Mouse (Mus musculus): ENCODE data around the gene Arrdc1. TPM values are rescaled to one million over a fixed set of nuclear protein-coding genes. Genes with fewer than 3 reads are reported as not detected.
A peak's percentile ranks its signal among the peaks of the same experiment; 100 is the strongest.
"Not testable (repeated sequence)": the region's sequence is repeated elsewhere in the genome, so short reads cannot be mapped to it uniquely, and the experiment has no call there.

The Arrdc1 gene
- polyA plus RNA-seq, 1 experiment: 315 TPM

GRCm38 (mm10) chr2:24962304-24963000 is 27.4 kb upstream of the Arrdc1 start, which contains the start of gene Dph7:
TSS of gene Dph7 (plus strand) at chr2:24962400.
- Histone ChIP-seq H3K27me3 (ENCODE audit: control insufficient read depth, insufficient read depth, low read length) (no peaks in the 10 kb centered on the region), H3K36me3 (ENCODE audit: control insufficient read depth, insufficient read depth, low read length) (peaks cover 28% of the 10 kb centered on the region; the same call in 1 of the 2 replicates), H3K4me3 (ENCODE audit: control insufficient read depth, insufficient read depth, low read length) (peak within 1 kb of the TSS; percentile 98), H3K4me1 (replicated peaks; ENCODE audit: control insufficient read depth, insufficient read depth, low read length) (peaks cover 6% of the 10 kb centered on the region), H3K27ac (ENCODE audit: control insufficient read depth, insufficient read depth, low read length) (no peak within 1 kb of the TSS)
- TF ChIP-seq POLR2A (IDR thresholded peaks at IDR 0.05; ENCODE audit: control insufficient read depth, extremely low read depth, insufficient read depth, low read length, poor library complexity) (peak; percentile 58), CTCF (IDR thresholded peaks at IDR 0.05; ENCODE audit: borderline replicate concordance, control insufficient read depth, extremely low read depth, insufficient read depth, low read length, poor library complexity) (peak; percentile 92)
- WGBS: 1% methylated on average over 28 of the region's 28 CpGs
- DNase-seq: peak; percentile 88

GRCm38 (mm10) chr2:24960910-24961309 is 25.9 kb upstream of the Arrdc1 start:
- Histone ChIP-seq H3K4me1 (replicated peaks; ENCODE audit: control insufficient read depth, insufficient read depth, low read length) (peaks cover 6% of the 10 kb centered on the region), H3K36me3 (ENCODE audit: control insufficient read depth, insufficient read depth, low read length) (peaks cover 19% of the 10 kb centered on the region; the same call in 1 of the 2 replicates)
- DNase-seq: no peak

GRCm38 (mm10) chr2:24952537-24953055 is 17.5 kb upstream of the Arrdc1 start:
- H3K27ac ChIP-seq (ENCODE audit: control insufficient read depth, insufficient read depth, low read length): no peak overlapping the region
- WGBS: 95% methylated on average over 4 of the region's 4 CpGs
- H3K4me3 ChIP-seq (ENCODE audit: control insufficient read depth, insufficient read depth, low read length): no peak overlapping the region
- peaks cover 6% of the 10 kb centered on the region; the same call in 1 of the 2 replicates for H3K4me1 ChIP-seq (replicated peaks; ENCODE audit: control insufficient read depth, insufficient read depth, low read length)
- peaks cover 8% of the 10 kb centered on the region for H3K36me3 ChIP-seq (ENCODE audit: control insufficient read depth, insufficient read depth, low read length)
- TF ChIP-seq CTCF (IDR thresholded peaks at IDR 0.05; ENCODE audit: borderline replicate concordance, control insufficient read depth, extremely low read depth, insufficient read depth, low read length, poor library complexity) (no peak), POLR2A (IDR thresholded peaks at IDR 0.05; ENCODE audit: control insufficient read depth, extremely low read depth, insufficient read depth, low read length, poor library complexity) (no peak)
- no peaks in the 10 kb centered on the region for H3K27me3 ChIP-seq (ENCODE audit: control insufficient read depth, insufficient read depth, low read length)
- no peak for DNase-seq

More at GRCm38 (mm10) chr2:24960910-24961309, 25.9 kb upstream of the Arrdc1 start:
- no peak for TF ChIP-seq CTCF (IDR thresholded peaks at IDR 0.05; ENCODE audit: borderline replicate concordance, control insufficient read depth, extremely low read depth, insufficient read depth, low read length, poor library complexity)
- TF ChIP-seq POLR2A (IDR thresholded peaks at IDR 0.05; ENCODE audit: control insufficient read depth, extremely low read depth, insufficient read depth, low read length, poor library complexity): no peak
- WGBS: 71% methylated on average over 3 of the region's 3 CpGs
- Histone ChIP-seq H3K27ac (ENCODE audit: control insufficient read depth, insufficient read depth, low read length) (no peak overlapping the region), H3K27me3 (ENCODE audit: control insufficient read depth, insufficient read depth, low read length) (no peaks in the 10 kb centered on the region), H3K4me3 (ENCODE audit: control insufficient read depth, insufficient read depth, low read length) (no peak overlapping the region)

GRCm38 (mm10) chr2:24950189-24950535 is 15.1 kb upstream of the Arrdc1 start:
- Histone ChIP-seq H3K27me3 (ENCODE audit: control insufficient read depth, insufficient read depth, low read length) (no peaks in the 10 kb centered on the region), H3K4me1 (replicated peaks; ENCODE audit: control insufficient read depth, insufficient read depth, low read length) (peaks cover 6% of the 10 kb centered on the region; the same call in 1 of the 2 replicates), H3K27ac (ENCODE audit: control insufficient read depth, insufficient read depth, low read length) (no peak overlapping the region), H3K36me3 (ENCODE audit: control insufficient read depth, insufficient read depth, low read length) (peaks cover 3% of the 10 kb centered on the region), H3K4me3 (ENCODE audit: control insufficient read depth, insufficient read depth, low read length) (peak overlapping the region; percentile 70)
- under 1% methylated on average over 31 of the region's 31 CpGs for WGBS
- TF ChIP-seq POLR2A (IDR thresholded peaks at IDR 0.05; ENCODE audit: control insufficient read depth, extremely low read depth, insufficient read depth, low read length, poor library complexity) (no peak), CTCF (IDR thresholded peaks at IDR 0.05; ENCODE audit: borderline replicate concordance, control insufficient read depth, extremely low read depth, insufficient read depth, low read length, poor library complexity) (no peak)
- no peak for DNase-seq

GRCm38 (mm10) chr2:24949421-24950188 is 14.6 kb upstream of the Arrdc1 start, which contains the start of gene Zmynd19:
TSS of gene Zmynd19 (plus strand) at chr2:24949792.
- H3K27ac ChIP-seq (ENCODE audit: control insufficient read depth, insufficient read depth, low read length): no peak within 1 kb of the TSS
- H3K27me3 ChIP-seq (ENCODE audit: control insufficient read depth, insufficient read depth, low read length): no peaks in the 10 kb centered on the region
- H3K36me3 ChIP-seq (ENCODE audit: control insufficient read depth, insufficient read depth, low read length): no peaks in the 10 kb centered on the region; the same call in 1 of the 2 replicates
- DNase-seq: peak; percentile 98
- WGBS: under 1% methylated on average over 108 of the region's 108 CpGs
- H3K4me1 ChIP-seq (replicated peaks; ENCODE audit: control insufficient read depth, insufficient read depth, low read length): peaks cover 6% of the 10 kb centered on the region; the same call in 1 of the 2 replicates
- H3K4me3 ChIP-seq (ENCODE audit: control insufficient read depth, insufficient read depth, low read length): peak within 1 kb of the TSS; percentile 70
- peak; percentile 57; the same call in 1 of the 2 replicates for TF ChIP-seq CTCF (IDR thresholded peaks at IDR 0.05; ENCODE audit: borderline replicate concordance, control insufficient read depth, extremely low read depth, insufficient read depth, low read length, poor library complexity)
- peak; percentile 64 for TF ChIP-seq POLR2A (IDR thresholded peaks at IDR 0.05; ENCODE audit: control insufficient read depth, extremely low read depth, insufficient read depth, low read length, poor library complexity)

- not testable (repeated sequence) for H3K4me1 ChIP-seq (replicated peaks; ENCODE audit: control insufficient read depth, insufficient read depth, low read length); H3K36me3 ChIP-seq (ENCODE audit: control insufficient read depth, insufficient read depth, low read length); H3K27me3 ChIP-seq (ENCODE audit: control insufficient read depth, insufficient read depth, low read length); H3K27ac ChIP-seq (ENCODE audit: control insufficient read depth, insufficient read depth, low read length); H3K4me3 ChIP-seq (ENCODE audit: control insufficient read depth, insufficient read depth, low read length)
- peak; percentile 33 for DNase-seq
- 44% methylated on average over 2 of the region's 2 CpGs for WGBS
Measured at GRCm38 (mm10) chr2:24944304-24944703, 9.3 kb upstream of the Arrdc1 start.

All from thymus, adult 2 months (tissue).